Mouse (Mus musculus) heart, adult 9 months (tissue): ENCODE measurements at regions not wholly inside any gene's neighbourhood (a gene's known extent, or its start where the extent isn't known, plus 50 kb on each side); places are given as distances from the start of the nearest gene placed in this dataset.
A peak's percentile ranks its signal among the peaks of the same experiment; 100 is the strongest.

Source experiments
- DNase-seq, 2 experiments: peaks; one replicate each; pipeline ENCODE4 v3.0.0; 2022; ENCODE audit warnings: low spot score in 2 of 2

DNA sequence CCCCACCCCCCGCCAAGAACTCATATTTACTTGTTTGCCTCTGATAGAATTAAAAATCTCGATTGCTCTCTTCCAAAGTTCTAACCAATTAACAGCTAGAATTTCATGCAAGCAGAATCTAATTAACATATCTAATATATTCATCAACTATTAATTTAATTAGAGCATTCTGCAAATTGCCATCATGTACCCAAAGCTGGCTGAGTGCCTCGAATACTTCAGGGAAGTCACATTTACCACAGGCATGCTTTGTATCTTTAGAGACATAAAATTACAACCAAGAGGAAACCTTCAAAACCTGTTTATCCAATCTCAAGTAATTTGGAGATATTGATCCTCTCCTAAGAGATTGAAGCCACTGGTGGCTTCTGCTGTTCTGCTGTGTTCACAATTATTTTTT is 401.6 kb upstream of the Nmur2 start:
- no peak for DNase-seq

DNA sequence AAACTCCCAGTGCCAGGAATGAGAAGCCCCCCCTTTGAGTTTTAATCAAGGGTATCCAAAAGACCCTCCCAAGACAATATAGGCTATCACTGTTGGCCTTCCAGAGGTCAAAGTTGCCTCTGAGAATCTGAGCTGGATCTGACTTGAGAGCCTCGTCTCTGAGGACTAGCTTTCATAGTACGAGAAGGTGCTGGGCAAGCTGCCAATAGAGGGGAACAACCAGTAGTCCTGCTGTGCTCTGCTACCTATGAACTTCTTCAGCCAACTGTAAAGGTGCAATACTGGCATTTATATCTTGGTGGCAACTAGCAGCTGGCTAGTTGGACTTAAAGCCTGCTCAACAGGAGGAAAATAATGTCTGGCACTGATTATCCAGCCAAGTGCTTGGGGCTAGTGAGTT is 400.3 kb upstream of the Nmur2 start:
- no peak for DNase-seq

GRCm38 (mm10) chr11:56431089-56431488 is 390.3 kb upstream of the Nmur2 start:
- DNase-seq = peak in 1 of 2 experiments; percentile 6

GRCm38 (mm10) chr11:56384761-56385160 is 344.0 kb upstream of the Nmur2 start:
- no peak for DNase-seq

DNA sequence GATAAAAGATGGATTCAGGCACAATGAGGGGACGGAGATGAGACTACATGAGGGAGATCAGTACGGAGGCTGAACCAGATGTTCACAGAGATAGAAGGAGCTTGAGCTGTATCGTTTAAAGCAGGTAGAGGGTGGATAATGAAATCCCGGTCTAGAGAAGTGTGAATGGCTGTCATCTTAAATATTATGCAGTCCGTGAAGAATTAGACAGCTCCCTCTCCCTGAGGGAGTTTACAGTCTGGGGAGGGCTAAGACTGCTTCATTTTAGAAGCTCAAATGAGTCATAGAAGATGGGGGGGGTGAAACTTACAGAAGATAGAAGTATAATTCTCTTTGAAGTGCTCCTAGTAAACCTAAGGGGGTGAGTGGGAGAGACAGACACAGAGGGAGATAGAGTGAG is 336.7 kb upstream of the Nmur2 start:
- DNase-seq = no peak

GRCm38 (mm10) chr11:56374329-56374728 is 333.5 kb upstream of the Nmur2 start:
- no peak for DNase-seq

GRCm38 (mm10) chr11:56373624-56374023 is 332.8 kb upstream of the Nmur2 start:
- no peak for DNase-seq

- no peak for DNase-seq
Measured at GRCm38 (mm10) chr11:56357690-56358089, 316.9 kb upstream of the Nmur2 start.

DNA sequence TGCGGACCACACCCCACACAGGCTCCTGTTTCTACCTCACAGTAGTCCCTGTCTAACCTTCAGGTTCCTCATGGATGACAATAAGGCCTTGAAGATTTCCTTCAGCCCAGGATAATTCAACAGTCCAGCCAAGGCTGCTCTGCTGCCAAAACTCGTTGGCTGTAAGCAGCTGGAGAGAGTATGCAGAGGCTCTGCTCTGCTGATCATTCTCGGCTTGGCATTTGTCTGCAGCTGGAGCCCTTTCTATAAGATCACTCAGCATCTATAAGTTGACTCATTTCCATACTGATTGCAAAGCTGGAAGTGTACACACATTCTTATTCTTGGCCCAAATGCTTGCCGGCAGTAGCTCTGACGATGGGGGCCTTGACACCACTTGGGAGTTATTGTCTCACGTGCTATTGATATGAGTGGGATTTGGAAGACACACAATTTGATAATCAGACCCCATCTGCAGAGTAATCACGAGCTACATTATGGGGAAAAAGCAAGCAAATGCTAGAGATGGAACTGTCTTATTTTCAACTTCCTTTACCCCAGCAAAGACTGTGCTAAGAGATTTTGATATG is 311.1 kb upstream of the Nmur2 start:
- DNase-seq = no peak

GRCm38 (mm10) chr11:56351231-56351630 is 310.4 kb upstream of the Nmur2 start:
- peak; percentile 1 to 10 for DNase-seq

DNA sequence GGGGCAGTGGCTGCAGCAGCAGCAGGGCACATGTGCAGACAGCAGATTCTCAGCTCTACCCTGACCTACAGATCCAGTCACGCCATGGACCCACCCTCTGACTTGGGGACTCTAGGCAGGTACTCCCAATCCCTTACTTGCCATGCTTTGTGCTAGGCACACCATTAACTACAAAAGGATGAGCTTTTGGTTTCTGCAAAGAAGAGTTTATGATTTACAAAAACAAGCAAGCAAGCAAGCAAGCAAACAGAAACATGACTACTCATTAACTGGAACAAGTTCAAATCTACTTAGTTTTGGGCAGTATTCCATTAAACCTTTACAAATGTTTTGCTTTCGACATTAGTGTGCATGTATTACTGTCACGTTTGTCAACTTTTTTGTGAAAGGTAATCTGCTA is 309.0 kb upstream of the Nmur2 start:
- DNase-seq = no peak

DNA sequence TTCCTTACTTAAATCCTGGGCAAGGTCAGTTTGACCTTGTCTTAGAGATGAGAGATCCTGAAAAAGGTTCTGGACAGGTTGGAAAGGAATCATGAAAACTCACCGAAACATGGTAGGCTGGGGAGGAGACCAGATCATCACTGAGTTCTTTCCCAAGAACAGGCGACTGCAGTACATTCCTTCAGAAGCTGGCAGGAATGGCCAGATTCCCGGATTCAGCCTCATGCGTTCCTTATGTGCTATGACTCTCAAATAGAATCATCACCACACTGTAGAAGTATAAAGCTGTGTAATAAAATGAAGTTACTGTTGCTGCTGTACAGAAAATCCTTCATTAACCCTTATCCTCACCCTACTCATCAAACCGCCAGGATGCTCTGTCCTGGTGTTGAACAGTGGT is 307.6 kb upstream of the Nmur2 start:
- DNase-seq = no peak

DNA sequence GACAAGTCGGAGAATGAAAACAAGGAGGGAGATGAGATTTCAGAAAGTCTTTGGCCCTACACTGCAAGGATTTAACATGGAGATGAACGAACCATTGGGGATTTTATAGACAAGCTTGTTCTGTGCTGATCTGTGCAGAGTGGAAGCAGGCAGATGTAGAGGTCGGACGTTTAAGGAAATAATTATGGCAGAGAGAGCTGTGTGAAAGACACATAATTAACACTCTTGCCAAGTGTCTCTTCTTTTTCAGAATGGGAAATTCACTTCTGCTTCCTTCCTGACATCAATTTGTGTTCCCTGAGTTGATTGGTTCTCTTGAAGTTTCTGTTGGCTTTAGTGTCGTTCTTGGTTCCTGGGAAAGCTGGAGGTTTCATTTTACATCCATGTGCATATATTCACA is 302.3 kb upstream of the Nmur2 start:
- DNase-seq = no peak

DNA sequence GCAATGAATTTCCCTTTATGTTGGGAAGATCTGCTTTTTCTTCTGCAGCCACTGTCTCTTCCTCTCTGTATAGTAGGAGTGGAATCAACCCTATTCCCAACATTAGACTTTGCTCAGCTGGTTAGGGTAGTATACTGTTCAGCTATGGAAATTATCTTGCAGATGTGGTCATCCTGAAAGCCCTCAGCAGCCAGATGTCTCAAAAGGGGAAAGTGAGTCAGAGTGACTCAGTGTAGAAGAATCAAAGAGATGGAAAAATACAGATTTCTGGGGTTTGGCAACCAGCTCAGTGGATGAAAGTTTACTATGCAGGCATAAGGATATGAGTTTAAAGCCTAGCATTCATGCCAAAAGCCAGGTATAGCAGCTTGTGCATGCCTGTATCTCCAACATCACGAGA is 300.9 kb upstream of the Nmur2 start:
- DNase-seq = no peak

DNA sequence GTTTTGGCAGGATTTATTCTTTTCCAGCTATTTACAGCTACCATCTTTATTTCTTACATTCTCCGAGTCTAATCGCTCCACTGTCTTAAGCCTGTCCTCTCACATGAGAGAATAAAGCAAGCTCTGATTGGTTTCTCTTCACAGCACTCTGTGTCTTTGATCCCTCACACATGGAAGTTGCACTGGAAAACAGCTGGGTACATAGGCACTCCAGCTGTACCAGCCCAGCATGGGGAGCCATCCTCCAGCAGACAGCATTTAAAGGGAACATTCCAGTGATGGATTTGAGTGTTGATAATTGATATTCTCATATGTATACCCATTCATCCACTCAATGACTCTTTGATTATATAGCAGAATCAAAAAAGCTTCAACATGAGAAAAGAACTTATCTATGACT is 300.2 kb upstream of the Nmur2 start:
- DNase-seq = no peak

GRCm38 (mm10) chr11:56338511-56338910 is 297.7 kb upstream of the Nmur2 start:
- no peak for DNase-seq

- no peak for DNase-seq
Measured at GRCm38 (mm10) chr11:56335937-56336336, 295.1 kb upstream of the Nmur2 start.

GRCm38 (mm10) chr11:56320293-56320692 is 279.5 kb upstream of the Nmur2 start:
- no peak for DNase-seq

- peak; percentile 2 to 3 for DNase-seq
Measured at GRCm38 (mm10) chr11:56315221-56315987, 274.6 kb upstream of the Nmur2 start.

- DNase-seq = no peak
Measured at GRCm38 (mm10) chr11:56309549-56309948, 268.7 kb upstream of the Nmur2 start.

DNA sequence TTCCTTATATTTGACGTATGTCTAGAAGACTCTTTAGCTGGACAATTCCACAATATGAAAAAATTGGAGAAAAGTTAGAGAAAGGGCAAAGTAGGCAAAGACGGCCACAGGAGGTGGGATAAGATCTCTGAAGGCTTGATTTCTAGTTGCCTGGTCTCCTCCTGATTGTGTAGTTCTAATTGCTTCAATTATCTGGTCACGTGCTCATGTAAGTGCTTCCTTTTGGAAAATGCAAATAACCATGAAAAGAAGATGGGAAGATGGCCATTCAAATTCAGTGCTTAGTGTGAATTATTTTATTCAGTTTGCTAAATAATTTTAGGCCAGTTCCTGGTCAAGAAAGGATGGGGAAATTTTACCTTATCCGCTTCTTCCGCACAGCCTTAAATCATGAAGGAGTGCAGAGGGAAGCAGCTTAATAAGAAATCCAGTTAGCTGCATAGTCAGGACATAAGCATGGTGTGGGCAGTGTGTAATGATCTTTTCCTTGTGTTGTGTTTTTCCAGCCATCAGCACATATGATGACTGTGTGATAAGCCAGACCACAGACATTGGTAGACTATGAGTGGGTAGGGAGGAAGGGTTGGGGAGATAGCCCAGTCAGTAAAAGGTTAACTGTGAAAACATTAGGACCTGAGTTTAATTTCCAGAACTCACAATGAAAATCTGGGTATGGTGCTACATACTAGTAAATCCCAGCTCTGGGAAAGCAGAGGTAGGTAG is 267.7 kb upstream of the Nmur2 start:
- DNase-seq = no peak

DNA sequence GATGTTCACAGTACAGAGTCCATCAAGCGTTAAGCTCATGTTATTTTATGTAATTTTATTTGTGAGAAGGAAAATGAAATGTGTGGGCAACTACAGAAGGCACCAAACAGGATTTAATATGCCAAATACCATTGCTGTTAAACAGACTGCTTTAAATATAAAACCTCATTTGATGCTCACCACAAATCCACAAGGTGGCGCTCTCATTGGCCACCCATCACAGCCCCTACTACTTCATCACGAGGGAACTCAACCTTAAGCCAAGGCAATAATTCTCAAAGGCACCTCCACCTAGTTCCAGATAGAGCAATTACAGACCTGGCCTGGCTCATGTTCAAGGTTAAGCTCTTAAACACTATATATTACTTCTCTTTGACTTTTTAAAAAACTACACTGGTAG is 266.2 kb upstream of the Nmur2 start:
- DNase-seq = no peak
